Mouse (Mus musculus) forebrain, embryonic 14.5 days (tissue): ENCODE measurements at regions not wholly inside any gene's neighbourhood (a gene's known extent, or its start where the extent isn't known, plus 50 kb on each side); places are given as distances from the start of the nearest gene placed in this dataset.

Experiments used
- ATAC-seq: fragments of 200-750 bp; cut with Nextera tagmentation; 2 replicates; pipeline ENCODE4 v1.8.0; 2017; ENCODE audit warnings: mild to moderate bottlenecking, moderate library complexity
- DNase-seq: peaks from one replicate; pipeline ENCODE4 v3.0.0-alpha.2; 2015; ENCODE audit warnings: low spot score
- H3K27ac ChIP-seq: fragments of 300-500 bp; sonication (generic); 2 replicates; pipeline ENCODE4 v1.5.1; 2014; ENCODE audit warnings: low read depth, mild to moderate bottlenecking, control low read depth, low read length, moderate library complexity
- H3K27me3 ChIP-seq: fragments of 300-500 bp; sonication (generic); replicated peaks from 2 replicates; pipeline ENCODE4 v1.6.1; 2014; ENCODE audit warnings: low read length, control low read depth, mixed read lengths; ENCODE audit not compliant: control insufficient read depth, insufficient read depth
- H3K36me3 ChIP-seq: fragments of 300-500 bp; sonication (generic); 2 replicates; pipeline ENCODE4 v1.6.1; 2014; ENCODE audit warnings: low read length, control low read depth; ENCODE audit not compliant: control insufficient read depth, insufficient read depth
- H3K4me1 ChIP-seq: fragments of 300-500 bp; sonication (generic); 2 replicates; pipeline ENCODE4 v1.6.1; 2014; ENCODE audit warnings: antibody characterized with exemption, low read length, control low read depth; ENCODE audit not compliant: control insufficient read depth, insufficient read depth
- H3K4me2 ChIP-seq: fragments of 300-500 bp; sonication (generic); 2 replicates; pipeline ENCODE4 v1.6.1; 2014; ENCODE audit warnings: mild to moderate bottlenecking, control low read depth, low read length
- H3K4me3 ChIP-seq: fragments of 300-500 bp; sonication (generic); 2 replicates; pipeline ENCODE4 v1.5.1; 2014; ENCODE audit warnings: low read depth, low read length, control low read depth
- H3K9ac ChIP-seq: fragments of 300-500 bp; sonication (generic); 2 replicates; pipeline ENCODE4 v1.6.1; 2014; ENCODE audit warnings: mild to moderate bottlenecking, low read length, control low read depth, moderate library complexity
- H3K9me3 ChIP-seq: fragments of 300-500 bp; sonication (generic); replicated peaks from 2 replicates; pipeline ENCODE4 v1.6.1; 2016; ENCODE audit warnings: low read length, control low read depth, mixed read lengths; ENCODE audit not compliant: control insufficient read depth
- WGBS: fragments of 180-500 bp; shearing (Covaris S2); extraction: QIAGEN DNeasy Blood & Tissue Kit; methylation state at CpG from one replicate; pipeline ENCODE4 v1.1.7; 2014; 5-methylcytosine and 5-hydroxymethylcytosine counted together

GRCm38 (mm10) chr16:24097596-24097995 lies 108.9 kb upstream of the Bcl6 start:
- no peak for ATAC-seq
- no peak overlapping the region for H3K4me3 ChIP-seq
- no peak overlapping the region for H3K9ac ChIP-seq
- peak; percentile 5 for DNase-seq
- WGBS = 25% methylated on average over 8 of the region's 8 CpGs
- no peaks in the 10 kb centered on the region for H3K36me3 ChIP-seq
- no peaks in the 10 kb centered on the region for H3K9me3 ChIP-seq
- H3K4me2 ChIP-seq = no peak overlapping the region
- no peaks in the 10 kb centered on the region for H3K27me3 ChIP-seq
- no peaks in the 10 kb centered on the region for H3K4me1 ChIP-seq
- no peak overlapping the region for H3K27ac ChIP-seq

- no peak overlapping the region for H3K4me2 ChIP-seq
- H3K27me3 ChIP-seq = no peaks in the 10 kb centered on the region
- no peak overlapping the region for H3K9ac ChIP-seq
- 66% methylated on average over 1 of the region's 1 CpGs for WGBS
- DNase-seq (no peak), ATAC-seq (no peak)
- H3K27ac ChIP-seq = no peak overlapping the region
- no peaks in the 10 kb centered on the region for H3K36me3 ChIP-seq
- H3K9me3 ChIP-seq = no peaks in the 10 kb centered on the region
- H3K4me1 ChIP-seq = no peaks in the 10 kb centered on the region
- H3K4me3 ChIP-seq = no peak overlapping the region
These were observed 107.4 kb upstream of the Bcl6 start for GRCm38 (mm10) chr16:24096076-24096475.

DNA sequence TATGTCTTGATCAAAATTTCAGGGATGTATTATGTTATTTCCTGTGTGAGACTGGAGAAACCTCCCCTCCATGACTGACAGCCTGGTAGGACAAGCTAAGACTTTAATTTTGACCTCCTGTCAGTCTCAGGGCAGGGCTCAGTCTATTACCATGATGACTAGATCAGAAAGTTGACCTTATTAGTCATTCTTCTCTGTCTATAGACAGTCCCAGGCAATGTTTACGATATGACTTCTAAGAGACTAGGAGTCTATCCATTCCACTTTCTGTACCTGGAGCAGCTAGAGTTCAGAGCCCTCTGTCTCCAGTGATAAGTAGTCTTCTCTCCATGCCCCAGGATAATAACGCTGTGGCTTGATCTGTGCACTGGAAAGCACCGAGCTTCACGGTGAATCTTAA lies 107.0 kb upstream of the Bcl6 start:
- Histone ChIP-seq H3K9me3 (no peaks in the 10 kb centered on the region), H3K4me3 (no peak overlapping the region), H3K9ac (no peak overlapping the region), H3K27ac (no peak overlapping the region), H3K4me2 (no peak overlapping the region), H3K27me3 (no peaks in the 10 kb centered on the region), H3K36me3 (no peaks in the 10 kb centered on the region), H3K4me1 (no peaks in the 10 kb centered on the region)
- no peak for DNase-seq
- ATAC-seq = no peak
- WGBS = 90% methylated on average over 4 of the region's 4 CpGs

DNA sequence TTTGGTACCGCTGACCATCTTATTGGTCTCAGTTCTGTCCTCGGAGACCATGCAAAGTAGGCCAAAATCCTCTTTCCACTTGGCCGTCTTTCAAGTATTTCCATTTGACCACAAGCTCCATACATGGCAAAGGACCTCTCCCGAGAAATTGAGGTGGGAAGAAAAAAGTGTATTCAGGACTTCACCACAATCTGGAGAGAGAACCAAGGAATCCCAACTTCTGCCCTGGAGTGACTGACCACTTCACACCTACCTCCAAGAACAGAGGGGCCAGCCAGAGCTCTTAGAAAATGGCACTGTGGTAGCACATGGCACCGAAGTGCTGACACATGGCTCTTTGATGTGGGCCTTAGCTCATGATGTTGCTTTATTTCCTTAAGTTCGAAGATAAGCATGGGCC lies 105.9 kb upstream of the Bcl6 start:
- Histone ChIP-seq H3K4me1 (no peaks in the 10 kb centered on the region), H3K9me3 (no peaks in the 10 kb centered on the region), H3K4me3 (no peak overlapping the region), H3K4me2 (no peak overlapping the region), H3K9ac (no peak overlapping the region), H3K27me3 (no peaks in the 10 kb centered on the region), H3K36me3 (no peaks in the 10 kb centered on the region), H3K27ac (no peak overlapping the region)
- WGBS = 97% methylated on average over 6 of the region's 6 CpGs
- DNase-seq (no peak), ATAC-seq (no peak)

DNA sequence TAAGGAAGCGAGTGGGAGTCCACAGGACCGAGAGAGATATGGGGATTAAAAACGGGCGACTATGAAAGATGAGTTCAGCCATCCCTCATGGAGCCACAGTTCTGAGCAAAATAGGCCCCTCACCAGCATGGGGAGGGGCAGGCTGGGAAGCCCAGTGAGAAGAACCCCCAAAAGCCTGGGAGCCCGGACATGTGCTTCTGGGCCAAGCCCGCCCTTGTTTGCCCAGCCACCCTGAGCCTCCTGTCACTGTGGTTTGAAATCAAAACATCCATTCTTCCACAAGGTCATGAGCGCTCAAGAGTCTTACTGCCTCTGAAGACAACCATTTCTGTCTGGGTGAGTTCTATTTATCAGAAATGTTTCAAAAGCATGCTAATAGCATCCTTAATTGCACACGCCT lies 105.0 kb upstream of the Bcl6 start:
- no peak for DNase-seq
- WGBS = 89% methylated on average over 8 of the region's 8 CpGs
- no peak overlapping the region for H3K9ac ChIP-seq

GRCm38 (mm10) chr16:24092616-24093525 lies 104.2 kb upstream of the Bcl6 start:
- H3K27me3 ChIP-seq = no peaks in the 10 kb centered on the region
- no peak overlapping the region for H3K4me2 ChIP-seq
- no peaks in the 10 kb centered on the region for H3K9me3 ChIP-seq
- H3K4me3 ChIP-seq = no peak overlapping the region
- H3K4me1 ChIP-seq = no peaks in the 10 kb centered on the region
- no peak overlapping the region for H3K9ac ChIP-seq
- H3K36me3 ChIP-seq = no peaks in the 10 kb centered on the region
- DNase-seq (no peak), ATAC-seq (no peak)
- no peak overlapping the region for H3K27ac ChIP-seq
- WGBS = 82% methylated on average over 5 of the region's 5 CpGs

More for the DNA sequence above, 105.0 kb upstream of the Bcl6 start:
- Histone ChIP-seq H3K4me3 (no peak overlapping the region), H3K27ac (no peak overlapping the region), H3K4me2 (no peak overlapping the region), H3K4me1 (no peaks in the 10 kb centered on the region), H3K9me3 (no peaks in the 10 kb centered on the region), H3K36me3 (no peaks in the 10 kb centered on the region), H3K27me3 (no peaks in the 10 kb centered on the region)
- no peak for ATAC-seq

- DNase-seq = no peak
- H3K9ac ChIP-seq = no peak overlapping the region
- no peaks in the 10 kb centered on the region for H3K27me3 ChIP-seq
- H3K4me2 ChIP-seq = no peak overlapping the region
- no peaks in the 10 kb centered on the region for H3K4me1 ChIP-seq
- 85% methylated on average over 4 of the region's 4 CpGs for WGBS
- ATAC-seq = no peak
- H3K27ac ChIP-seq = no peak overlapping the region
- H3K36me3 ChIP-seq = no peaks in the 10 kb centered on the region
- H3K9me3 ChIP-seq = no peaks in the 10 kb centered on the region
- no peak overlapping the region for H3K4me3 ChIP-seq
These were observed 103.5 kb upstream of the Bcl6 start for GRCm38 (mm10) chr16:24092136-24092535.

GRCm38 (mm10) chr16:24090981-24091380 lies 102.3 kb upstream of the Bcl6 start:
- no peak for DNase-seq
- 94% methylated on average over 4 of the region's 4 CpGs for WGBS

More at GRCm38 (mm10) chr16:24090981-24091380, 102.3 kb upstream of the Bcl6 start:
- no peak overlapping the region for H3K27ac ChIP-seq
- H3K9ac ChIP-seq = no peak overlapping the region
- no peak for ATAC-seq
- no peaks in the 10 kb centered on the region for H3K36me3 ChIP-seq
- no peak overlapping the region for H3K4me3 ChIP-seq
- H3K4me2 ChIP-seq = no peak overlapping the region
- no peaks in the 10 kb centered on the region for H3K4me1 ChIP-seq
- no peaks in the 10 kb centered on the region for H3K9me3 ChIP-seq
- H3K27me3 ChIP-seq = no peaks in the 10 kb centered on the region
